Mouse (Mus musculus): ENCODE measurements around the gene Gm5458. TPM values are rescaled to one million over a fixed set of nuclear protein-coding genes. Genes with fewer than 3 reads are reported as not detected.
"Not testable (repeated sequence)": the region's sequence is repeated elsewhere in the genome, so short reads cannot be mapped to it uniquely, and the experiment has no call there.

Gene Gm5458
- not detected in 2 replicates for total RNA-seq (2021)
- long read RNA-seq, experiment 1: 0 reads
- long read RNA-seq, experiment 2: 0 reads

DNA sequence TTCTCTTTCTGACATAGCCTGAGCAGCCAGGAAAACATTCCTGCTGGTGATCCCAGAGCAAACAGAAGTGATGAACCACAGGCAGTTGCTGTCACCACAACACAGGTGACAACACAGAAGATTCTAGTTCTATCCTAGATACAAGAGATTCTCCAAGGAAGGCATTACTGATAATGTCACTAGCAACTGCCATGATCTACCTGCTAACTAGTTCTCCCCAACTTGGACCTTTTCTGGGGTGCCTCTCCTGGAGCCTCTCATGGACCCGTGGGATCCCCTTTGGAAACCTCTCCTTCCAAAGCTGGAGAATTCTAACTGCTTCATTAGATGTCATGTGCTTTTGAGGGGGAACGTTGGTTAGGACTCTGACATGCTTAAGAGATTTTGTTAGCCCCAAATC, at the start of gene Gm5458:
Gene Gm5458 (minus strand): TSS at position 101 of the 400 bp plus-strand sequence.
- not testable (repeated sequence) for DNase-seq

DNA sequence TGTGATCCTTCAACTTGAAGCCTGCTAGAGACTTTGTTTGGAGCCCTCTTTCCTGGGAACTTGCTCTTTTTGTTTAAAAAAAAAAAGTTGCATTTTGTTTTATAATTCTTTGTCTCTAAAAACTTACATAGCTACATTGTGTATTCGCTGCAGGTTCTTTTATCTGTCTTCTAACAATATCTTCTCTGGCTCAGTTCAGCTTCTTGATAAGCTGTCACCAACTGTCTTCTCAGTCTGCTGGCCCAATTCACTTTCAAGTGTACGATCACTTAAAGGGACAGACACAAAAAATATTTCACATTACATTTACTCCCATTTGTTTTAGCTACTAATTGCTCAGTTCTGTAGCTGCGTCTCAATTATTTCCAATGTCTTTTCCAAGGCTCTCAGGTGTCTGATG, 43.9 kb upstream of the Gm5458 start:
- DNase-seq: no peak

DNA sequence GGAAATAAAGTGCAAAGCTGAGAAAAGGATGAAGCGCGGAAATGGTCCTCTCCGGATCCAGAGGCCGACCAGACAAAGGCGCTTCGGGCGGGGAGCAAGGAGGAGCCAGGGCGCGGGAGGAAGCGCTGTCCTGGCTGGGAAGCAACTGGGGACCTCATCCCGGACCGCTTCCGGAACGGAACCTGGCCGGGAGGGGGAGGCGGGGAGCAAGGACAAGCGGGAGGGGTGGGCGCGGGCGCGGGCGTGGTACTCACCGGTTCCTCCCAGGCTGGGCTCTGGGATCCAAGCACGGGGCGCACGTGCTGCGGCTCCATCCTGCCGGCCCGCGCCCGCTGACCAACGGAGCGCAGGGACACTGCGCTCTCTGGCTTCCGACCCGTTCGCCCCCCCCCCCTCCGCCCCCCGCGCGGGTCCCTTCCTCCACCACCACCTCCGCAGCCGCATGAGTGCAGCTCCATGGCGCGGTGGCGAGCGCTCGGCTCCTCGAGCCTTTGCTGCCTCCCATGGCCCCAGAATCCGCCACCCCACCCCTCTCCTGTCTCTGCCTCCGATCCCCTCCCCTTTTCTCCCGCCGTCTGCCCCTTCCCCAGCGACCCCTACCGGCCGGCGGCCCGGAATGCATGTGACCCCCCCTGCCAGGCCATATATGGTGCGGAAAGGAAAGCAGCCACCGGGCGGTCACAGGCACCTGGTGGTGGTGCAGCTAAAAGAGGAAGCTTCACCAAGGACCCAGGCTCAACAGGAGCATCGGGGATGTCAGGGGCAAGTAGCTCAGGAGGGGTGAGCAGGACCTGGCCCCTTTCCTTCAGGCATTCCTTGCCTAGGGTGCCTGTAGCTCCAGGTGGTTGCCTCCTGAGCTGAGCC, 17.3 kb downstream of the Gm5458 start, which contains the start of gene Gm2237:
Gene Gm2237 (minus strand): TSS at position 332 of the 864 bp plus-strand sequence.
- peak; percentile 44 for DNase-seq

- not testable (repeated sequence) for DNase-seq
Measured at GRCm38 (mm10) chr14:19549863-19550262, 52.5 kb downstream of the Gm5458 start, which contains the start of gene Gm2244. TSS of gene Gm2244 (minus strand) at chr14:19549963.

Other genes with a start within 250 kb of the Gm5458 start
- 2.4 TPM in 1 of 2 replicates, not detected in the other for gene Gm21738, start 183.7 kb downstream of the Gm5458 start, total RNA-seq (2021)
- gene Gm2244, start 52.6 kb downstream of the Gm5458 start, total RNA-seq (2021): not detected in 2 replicates
- 1.9 and 2.1 TPM in 2 replicates for gene Gm2237, start 17.4 kb downstream of the Gm5458 start, total RNA-seq (2021)
- gene Nid2, start 148.7 kb upstream of the Gm5458 start, total RNA-seq (2021): 44.7 and 46.2 TPM in 2 replicates
- gene Rtraf, start 221.2 kb upstream of the Gm5458 start, total RNA-seq (2021): 71.3 and 75.4 TPM in 2 replicates